Mouse (Mus musculus): ENCODE measurements around the gene Olfr632. TPM values are rescaled to one million over a fixed set of nuclear protein-coding genes. Genes with fewer than 3 reads are reported as not detected.
"Not testable (repeated sequence)": the region's sequence is repeated elsewhere in the genome, so short reads cannot be mapped to it uniquely, and the experiment has no call there.

The Olfr632 gene
- polyA plus RNA-seq (2016; fragmentation: Nextera tagmentation; extraction: Ambion mirVana) = not detected in 2 replicates

- H3K4me2 ChIP-seq (replicated peaks) = no peak within 1 kb of the TSS
- H3K27ac ChIP-seq = no peak within 1 kb of the TSS
- no peaks in the 10 kb centered on the region for H3K36me3 ChIP-seq
- 76% methylated on average over 2 of the region's 2 CpGs for WGBS
- ATAC-seq (ENCODE audit: low FRiP score, low read depth) = no peak
- no peak within 1 kb of the TSS for H3K9ac ChIP-seq
- no peak within 1 kb of the TSS for H3K4me3 ChIP-seq
- H3K9me3 ChIP-seq = no peaks in the 10 kb centered on the region
- H3K4me1 ChIP-seq = no peaks in the 10 kb centered on the region
- no peaks in the 10 kb centered on the region for H3K27me3 ChIP-seq (replicated peaks)
These were observed at the start of gene Olfr632 for GRCm38 (mm10) chr7:103934264-103934663. TSS of gene Olfr632 (plus strand) at chr7:103934347.

- Histone ChIP-seq H3K36me3 (no peaks in the 10 kb centered on the region), H3K9me3 (no peaks in the 10 kb centered on the region), H3K4me2 (replicated peaks) (no peak within 1 kb of the TSS), H3K4me3 (no peak within 1 kb of the TSS), H3K4me1 (no peaks in the 10 kb centered on the region), H3K27me3 (replicated peaks) (no peaks in the 10 kb centered on the region), H3K9ac (no peak within 1 kb of the TSS), H3K27ac (no peak within 1 kb of the TSS)
- ATAC-seq (ENCODE audit: low FRiP score, low read depth) = no peak
These were observed 48.0 kb upstream of the Olfr632 start, which contains the start of gene Olfr66 for GRCm38 (mm10) chr7:103886152-103886551. TSS of gene Olfr66 (minus strand) at chr7:103886252.

GRCm38 (mm10) chr7:103894385-103894784 is 39.8 kb upstream of the Olfr632 start, which contains the start of gene Olfr64:
TSS of gene Olfr64 (minus strand) at chr7:103894485.
- no peak for ATAC-seq (ENCODE audit: low FRiP score, low read depth)
- WGBS = 88% methylated on average over 1 of the region's 1 CpGs

GRCm38 (mm10) chr7:103903187-103903586 is 31.0 kb upstream of the Olfr632 start, which contains the start of gene Olfr65:
TSS of gene Olfr65 (plus strand) at chr7:103903487.
- Histone ChIP-seq H3K27ac (no peak within 1 kb of the TSS), H3K36me3 (no peaks in the 10 kb centered on the region), H3K4me2 (replicated peaks) (no peak within 1 kb of the TSS), H3K9ac (no peak within 1 kb of the TSS), H3K4me1 (no peaks in the 10 kb centered on the region), H3K4me3 (no peak within 1 kb of the TSS), H3K27me3 (replicated peaks) (no peaks in the 10 kb centered on the region), H3K9me3 (no peaks in the 10 kb centered on the region)
- no peak for ATAC-seq (ENCODE audit: low FRiP score, low read depth)
- 79% methylated on average over 2 of the region's 2 CpGs for WGBS

More at GRCm38 (mm10) chr7:103894385-103894784, 39.8 kb upstream of the Olfr632 start, which contains the start of gene Olfr64:
- no peak within 1 kb of the TSS for H3K4me2 ChIP-seq (replicated peaks)
- H3K9ac ChIP-seq = no peak within 1 kb of the TSS
- no peaks in the 10 kb centered on the region for H3K36me3 ChIP-seq
- no peak within 1 kb of the TSS for H3K4me3 ChIP-seq
- H3K27ac ChIP-seq = no peak within 1 kb of the TSS
- no peaks in the 10 kb centered on the region for H3K27me3 ChIP-seq (replicated peaks)
- no peaks in the 10 kb centered on the region for H3K9me3 ChIP-seq
- no peaks in the 10 kb centered on the region for H3K4me1 ChIP-seq

GRCm38 (mm10) chr7:103910047-103910446 is 24.1 kb upstream of the Olfr632 start:
- Histone ChIP-seq H3K27ac (no peak overlapping the region), H3K4me2 (replicated peaks) (no peak overlapping the region), H3K9ac (no peak overlapping the region), H3K4me3 (no peak overlapping the region), H3K27me3 (replicated peaks) (no peaks in the 10 kb centered on the region), H3K4me1 (no peaks in the 10 kb centered on the region), H3K9me3 (no peaks in the 10 kb centered on the region), H3K36me3 (no peaks in the 10 kb centered on the region)
- 58% methylated on average over 3 of the region's 3 CpGs for WGBS
- ATAC-seq (ENCODE audit: low FRiP score, low read depth) = no peak

DNA sequence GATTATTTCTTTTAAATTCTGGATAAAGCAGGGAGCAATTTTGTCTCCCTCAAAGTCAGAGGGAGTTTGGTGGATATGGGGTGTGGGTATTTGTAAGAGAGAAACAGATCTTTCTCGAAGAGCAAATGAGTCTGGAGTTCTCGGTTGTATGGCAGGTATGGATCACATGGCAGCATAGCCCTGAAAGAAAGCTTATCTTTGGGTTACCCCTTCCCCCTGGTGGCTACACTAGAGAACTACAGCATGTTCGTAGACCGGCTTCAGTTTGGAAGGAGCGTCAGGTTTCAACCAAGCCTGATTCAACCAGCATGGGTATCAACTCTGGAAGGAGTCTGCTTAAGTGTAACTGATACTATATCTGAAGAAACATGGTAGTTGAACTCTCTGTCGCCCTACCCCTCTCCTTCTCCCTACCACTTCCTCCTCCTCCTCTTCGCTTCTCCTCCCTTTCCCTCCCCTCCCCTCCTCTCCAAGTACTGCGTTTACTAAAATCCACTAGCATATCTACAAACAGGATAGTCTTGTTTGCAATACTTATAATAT is 21.1 kb upstream of the Olfr632 start:
- Histone ChIP-seq H3K9me3 (no peaks in the 10 kb centered on the region), H3K27me3 (replicated peaks) (no peaks in the 10 kb centered on the region), H3K9ac (no peak overlapping the region), H3K4me1 (no peaks in the 10 kb centered on the region), H3K4me2 (replicated peaks) (no peak overlapping the region), H3K27ac (no peak overlapping the region), H3K36me3 (no peaks in the 10 kb centered on the region), H3K4me3 (no peak overlapping the region)
- WGBS = 45% methylated on average over 8 of the region's 8 CpGs
- ATAC-seq (ENCODE audit: low FRiP score, low read depth) = no peak

DNA sequence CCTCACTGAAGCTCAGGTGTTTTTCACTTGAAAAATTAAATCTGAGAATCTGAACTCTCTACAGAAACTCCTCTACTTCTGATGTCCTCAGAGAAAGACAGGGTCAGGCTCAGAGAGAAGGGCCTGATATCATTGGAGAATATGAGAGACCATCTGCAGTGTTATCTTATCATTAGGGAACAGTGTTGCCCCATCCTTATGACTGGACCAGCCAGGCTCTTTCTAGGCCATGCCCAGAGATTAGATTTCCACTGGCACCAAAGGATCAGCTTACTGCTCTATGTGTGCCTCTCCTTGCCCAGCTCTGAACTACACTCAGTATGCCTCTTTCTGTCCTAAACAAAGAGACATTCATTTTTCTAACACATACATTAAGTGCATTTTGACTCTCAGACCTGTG is 18.8 kb upstream of the Olfr632 start:
- Histone ChIP-seq H3K4me2 (replicated peaks) (no peak overlapping the region), H3K4me1 (no peaks in the 10 kb centered on the region)
- no peak for ATAC-seq (ENCODE audit: low FRiP score, low read depth)

GRCm38 (mm10) chr7:103928525-103928924 is 5.6 kb upstream of the Olfr632 start, which contains the start of gene Olfr631:
TSS of gene Olfr631 (plus strand) at chr7:103928825.
- H3K4me1 ChIP-seq = no peaks in the 10 kb centered on the region
- H3K27me3 ChIP-seq (replicated peaks) = no peaks in the 10 kb centered on the region
- H3K4me3 ChIP-seq = no peak within 1 kb of the TSS
- no peak within 1 kb of the TSS for H3K27ac ChIP-seq
- no peaks in the 10 kb centered on the region for H3K36me3 ChIP-seq
- H3K9ac ChIP-seq = no peak within 1 kb of the TSS
- H3K4me2 ChIP-seq (replicated peaks) = no peak within 1 kb of the TSS
- no peaks in the 10 kb centered on the region for H3K9me3 ChIP-seq
- ATAC-seq (ENCODE audit: low FRiP score, low read depth) = no peak

More for the DNA sequence above, 18.8 kb upstream of the Olfr632 start:
- no peak overlapping the region for H3K4me3 ChIP-seq
- no peak overlapping the region for H3K27ac ChIP-seq
- no peak overlapping the region for H3K9ac ChIP-seq
- H3K9me3 ChIP-seq = no peaks in the 10 kb centered on the region
- no peaks in the 10 kb centered on the region for H3K27me3 ChIP-seq (replicated peaks)
- H3K36me3 ChIP-seq = no peaks in the 10 kb centered on the region

GRCm38 (mm10) chr7:103942730-103943129 is 8.6 kb downstream of the Olfr632 start:
- ATAC-seq (ENCODE audit: low FRiP score, low read depth) = no peak
- Histone ChIP-seq H3K9ac (no peak overlapping the region), H3K27ac (no peak overlapping the region), H3K4me2 (replicated peaks) (no peak overlapping the region), H3K27me3 (replicated peaks) (no peaks in the 10 kb centered on the region), H3K4me3 (no peak overlapping the region), H3K9me3 (no peaks in the 10 kb centered on the region), H3K36me3 (no peaks in the 10 kb centered on the region), H3K4me1 (no peaks in the 10 kb centered on the region)
- 17% methylated on average over 2 of the region's 2 CpGs for WGBS

- Histone ChIP-seq H3K36me3 (no peaks in the 10 kb centered on the region), H3K4me2 (replicated peaks) (no peak within 1 kb of the TSS), H3K27me3 (replicated peaks) (no peaks in the 10 kb centered on the region), H3K9me3 (no peaks in the 10 kb centered on the region), H3K27ac (no peak within 1 kb of the TSS), H3K4me3 (no peak within 1 kb of the TSS), H3K9ac (no peak within 1 kb of the TSS), H3K4me1 (no peaks in the 10 kb centered on the region)
- no peak for ATAC-seq (ENCODE audit: low FRiP score, low read depth)
These were observed 10.0 kb downstream of the Olfr632 start, which contains the start of gene Olfr633 for GRCm38 (mm10) chr7:103944137-103944536. TSS of gene Olfr633 (plus strand) at chr7:103944437.

DNA sequence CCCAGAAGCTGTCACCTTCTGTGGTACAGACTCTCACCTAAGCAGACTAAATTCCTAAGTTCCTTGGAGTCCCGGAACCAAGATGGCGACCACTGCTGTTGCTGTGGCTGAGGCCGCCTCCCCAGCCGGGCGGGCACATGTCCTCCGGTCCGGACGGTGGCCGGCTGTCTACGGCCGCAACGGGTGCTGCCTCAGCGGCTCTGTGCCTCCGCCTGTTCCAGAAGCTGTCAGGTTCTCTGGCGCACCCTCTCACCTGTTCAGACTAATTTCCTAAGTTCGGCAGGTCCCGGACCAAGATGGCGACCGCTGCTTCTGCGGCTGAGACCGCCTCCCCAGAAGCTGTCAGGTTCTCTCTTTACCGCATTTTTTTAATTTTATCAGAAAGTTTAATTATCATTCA is 32.7 kb downstream of the Olfr632 start:
- ATAC-seq (ENCODE audit: low FRiP score, low read depth); H3K27me3 ChIP-seq (replicated peaks); H3K4me3 ChIP-seq; H3K27ac ChIP-seq; H3K9me3 ChIP-seq; H3K9ac ChIP-seq; H3K4me1 ChIP-seq; H3K36me3 ChIP-seq; H3K4me2 ChIP-seq (replicated peaks): not testable (repeated sequence)
- 93% methylated on average over 22 of the region's 22 CpGs for WGBS

DNA sequence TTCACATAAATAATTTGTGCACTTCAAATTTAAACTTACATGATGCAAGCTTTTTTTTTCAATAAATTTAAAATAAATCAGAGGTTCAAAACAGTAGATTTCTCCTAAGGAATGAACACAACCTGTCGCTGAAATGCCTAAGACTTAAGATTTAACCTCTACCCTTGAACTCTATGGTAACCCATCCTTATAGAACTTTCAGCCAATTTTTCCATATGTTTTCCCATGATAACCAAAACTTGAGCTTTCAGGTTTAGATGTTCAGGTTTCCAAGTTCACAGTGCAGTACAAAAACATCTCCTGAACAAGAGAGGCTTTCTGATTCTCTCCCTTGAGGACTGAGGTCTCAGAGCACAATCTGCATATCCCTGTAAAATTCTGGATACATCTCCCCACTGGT is 36.7 kb downstream of the Olfr632 start, which contains the start of gene Olfr635:
Olfr635 (plus strand) TSS at position 301 of the 400 bp plus-strand sequence.
- H3K36me3 ChIP-seq = no peaks in the 10 kb centered on the region
- no peaks in the 10 kb centered on the region for H3K4me1 ChIP-seq
- no peaks in the 10 kb centered on the region for H3K9me3 ChIP-seq
- WGBS = 76% methylated on average over 1 of the region's 1 CpGs
- no peak within 1 kb of the TSS for H3K4me3 ChIP-seq
- H3K27ac ChIP-seq = no peak within 1 kb of the TSS
- H3K4me2 ChIP-seq (replicated peaks) = no peak within 1 kb of the TSS
- H3K27me3 ChIP-seq (replicated peaks) = no peaks in the 10 kb centered on the region
- no peak within 1 kb of the TSS for H3K9ac ChIP-seq
- ATAC-seq (ENCODE audit: low FRiP score, low read depth) = no peak

DNA sequence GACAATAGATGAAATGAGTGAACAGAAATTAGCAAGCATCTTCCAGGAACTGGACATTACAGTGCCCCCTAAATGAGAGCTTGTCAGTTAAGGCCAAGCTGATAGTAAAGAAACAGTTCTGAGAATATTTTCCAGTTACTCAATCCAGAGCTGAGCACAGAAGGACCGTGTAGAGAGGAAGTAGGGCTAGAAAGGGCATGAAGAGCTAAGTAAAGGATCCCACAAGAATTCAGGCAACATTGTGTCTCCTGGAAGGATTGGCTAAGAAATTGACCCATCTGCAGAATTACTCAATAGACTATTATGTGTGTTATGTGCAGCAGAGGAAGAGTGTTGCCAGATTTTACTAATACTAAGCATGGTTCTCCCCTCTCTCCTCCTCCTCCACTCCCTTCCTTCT is 37.6 kb downstream of the Olfr632 start:
- H3K36me3 ChIP-seq = no peaks in the 10 kb centered on the region
- H3K9ac ChIP-seq = no peak overlapping the region
- H3K4me2 ChIP-seq (replicated peaks) = no peak overlapping the region
- no peaks in the 10 kb centered on the region for H3K9me3 ChIP-seq
- WGBS = 86% methylated on average over 1 of the region's 1 CpGs
- H3K4me1 ChIP-seq = no peaks in the 10 kb centered on the region
- H3K27ac ChIP-seq = no peak overlapping the region
- H3K27me3 ChIP-seq (replicated peaks) = no peaks in the 10 kb centered on the region
- no peak for ATAC-seq (ENCODE audit: low FRiP score, low read depth)
- H3K4me3 ChIP-seq = no peak overlapping the region

Measured in neural tube, embryonic 12.5 days (tissue).